Mouse (Mus musculus) left cerebral cortex, adult 6 months (tissue): ENCODE measurements around the gene Plk5. TPM values are rescaled to one million over a fixed set of nuclear protein-coding genes. Genes with fewer than 3 reads are reported as not detected.

Experiments
- long read RNA-seq, 2 experiments: library from polyadenylated mRNA; unstranded; transcript quantifications; one replicate each; pipeline ENCODE4 v2.0.0; 2019 to 2020
- polyA plus RNA-seq: library from polyadenylated mRNA; unstranded; fragments of <200 nt; fragmentation: Nextera tagmentation; gene quantifications from 2 replicates; pipeline ENCODE4 v1.2.3, GENCODE M21; 2021

Plk5 gene
- polyA plus RNA-seq = 17.5 and 30.6 TPM in 2 replicates
- long read RNA-seq, experiment 1, transcript Plk5-202 (15 exons, 2,100 nt) = major isoform, 58 of 93 reads
- long read RNA-seq, experiment 1, partial matches to known transcripts = 3 of 93 reads
- long read RNA-seq, experiment 1, other reads (novel, unspliced or antisense) = 30 of 93 reads
- long read RNA-seq, experiment 2, transcript Plk5-202 (15 exons, 2,100 nt) = major isoform, 22 of 42 reads
- long read RNA-seq, experiment 2, partial matches to known transcripts = 9 of 42 reads
- long read RNA-seq, experiment 2, other reads (novel, unspliced or antisense) = 9 of 42 reads

GRCm38 (mm10) chr10:80356001-80356682 is at the start of gene Plk5:
Gene Plk5, plus strand, starts transcription at chr10:80356459.

GRCm38 (mm10) chr10:80320340-80320760 is 35.9 kb upstream of the Plk5 start, which contains the start of gene 2310011J03Rik:
Gene 2310011J03Rik, minus strand, starts transcription at chr10:80320537.

GRCm38 (mm10) chr10:80329273-80330081 is 26.8 kb upstream of the Plk5 start, which contains the start of the genes Pcsk4 and Reep6:
Gene Pcsk4, minus strand, starts transcription at chr10:80329498.
Gene Reep6, plus strand, starts transcription at chr10:80329953.

GRCm38 (mm10) chr10:80348244-80348781 is 7.9 kb upstream of the Plk5 start, which contains the start of gene Adamtsl5:
Gene Adamtsl5, minus strand, starts transcription at chr10:80348412.

GRCm38 (mm10) chr10:80387522-80387959 is 31.3 kb downstream of the Plk5 start, which contains the start of gene Mex3d:
Gene Mex3d, minus strand, starts transcription at chr10:80387659.

GRCm38 (mm10) chr10:80399191-80399972 is 43.1 kb downstream of the Plk5 start, which contains the start of gene Mbd3:
Gene Mbd3, minus strand, starts transcription at chr10:80399550.

GRCm38 (mm10) chr10:80406684-80407501 is 50.6 kb downstream of the Plk5 start, which contains the start of gene Uqcr11:
Gene Uqcr11, minus strand, starts transcription at chr10:80406830.

Other genes starting within 250 kb of the Plk5 start
- gene Stk11, start 240.7 kb upstream of the Plk5 start, polyA plus RNA-seq = 13.1 and 20.8 TPM in 2 replicates
- 898 and 915 TPM in 2 replicates for gene Atp5d, start 217.8 kb upstream of the Plk5 start, polyA plus RNA-seq
- gene Cbarp, start 215.6 kb upstream of the Plk5 start, polyA plus RNA-seq = 43.4 and 61.5 TPM in 2 replicates
- gene Midn, start 208.2 kb upstream of the Plk5 start, polyA plus RNA-seq = 4.7 and 33.2 TPM in 2 replicates
- gene Cirbp, start 190.5 kb upstream of the Plk5 start, polyA plus RNA-seq = 150 and 175 TPM in 2 replicates
- gene 1600002K03Rik, start 183.5 kb upstream of the Plk5 start, polyA plus RNA-seq = 10.2 and 10.3 TPM in 2 replicates
- gene Efna2, start 177.0 kb upstream of the Plk5 start, polyA plus RNA-seq = 4.3 and 7.8 TPM in 2 replicates
- gene Mum1, start 130.0 kb upstream of the Plk5 start, polyA plus RNA-seq = 21.6 and 22.7 TPM in 2 replicates
- 803 and 960 TPM in 2 replicates for gene Ndufs7, start 107.3 kb upstream of the Plk5 start, polyA plus RNA-seq
- gene Gamt, start 95.4 kb upstream of the Plk5 start, polyA plus RNA-seq = 42.8 and 50.7 TPM in 2 replicates
- gene Dazap1, start 95.0 kb upstream of the Plk5 start, polyA plus RNA-seq = 3.4 and 7.6 TPM in 2 replicates
- 2,777 and 3,387 TPM in 2 replicates for gene Rps15, start 64.0 kb upstream of the Plk5 start, polyA plus RNA-seq
- gene Apc2, start 60.5 kb upstream of the Plk5 start, polyA plus RNA-seq = 14.9 and 23.3 TPM in 2 replicates
- 45.3 and 52.5 TPM in 2 replicates for gene 2310011J03Rik, start 35.9 kb upstream of the Plk5 start, polyA plus RNA-seq
- 3.7 and 4.3 TPM in 2 replicates for gene Pcsk4, start 27.0 kb upstream of the Plk5 start, polyA plus RNA-seq
- gene Reep6, start 26.5 kb upstream of the Plk5 start, polyA plus RNA-seq = 8.9 and 10.0 TPM in 2 replicates
- gene Adamtsl5, start 8.0 kb upstream of the Plk5 start, polyA plus RNA-seq = 4.1 and 6.3 TPM in 2 replicates
- 2.4 and 2.6 TPM in 2 replicates for gene Mex3d, start 31.2 kb downstream of the Plk5 start, polyA plus RNA-seq
- 40.7 and 66.9 TPM in 2 replicates for gene Mbd3, start 43.1 kb downstream of the Plk5 start, polyA plus RNA-seq
- gene Uqcr11, start 50.4 kb downstream of the Plk5 start, polyA plus RNA-seq = 1,219 and 1,315 TPM in 2 replicates
- gene Tcf3, start 77.2 kb downstream of the Plk5 start, polyA plus RNA-seq = 3.9 and 15.6 TPM in 2 replicates
- not detected in 2 replicates for gene Onecut3, start 138.4 kb downstream of the Plk5 start, polyA plus RNA-seq
- gene Atp8b3, start 182.7 kb downstream of the Plk5 start, polyA plus RNA-seq = 0.04 TPM in 1 of 2 replicates, not detected in the other
- 16.6 and 17.7 TPM in 2 replicates for gene Rexo1, start 205.1 kb downstream of the Plk5 start, polyA plus RNA-seq
- gene Klf16, start 220.9 kb downstream of the Plk5 start, polyA plus RNA-seq = 10.4 and 18.6 TPM in 2 replicates
- 73.4 and 155 TPM in 2 replicates for gene Abhd17a, start 233.9 kb downstream of the Plk5 start, polyA plus RNA-seq
- gene Scamp4, start 246.4 kb downstream of the Plk5 start, polyA plus RNA-seq = 85.6 and 95.7 TPM in 2 replicates
- gene Adat3, start 246.4 kb downstream of the Plk5 start, polyA plus RNA-seq = 2.4 and 2.9 TPM in 2 replicates
- 0.10 and 0.25 TPM in 2 replicates for gene Gm49322, start 249.6 kb downstream of the Plk5 start, polyA plus RNA-seq